Comparison of ENCODE assay signal across 9 mouse cellular contexts in the genomic region with DNA sequence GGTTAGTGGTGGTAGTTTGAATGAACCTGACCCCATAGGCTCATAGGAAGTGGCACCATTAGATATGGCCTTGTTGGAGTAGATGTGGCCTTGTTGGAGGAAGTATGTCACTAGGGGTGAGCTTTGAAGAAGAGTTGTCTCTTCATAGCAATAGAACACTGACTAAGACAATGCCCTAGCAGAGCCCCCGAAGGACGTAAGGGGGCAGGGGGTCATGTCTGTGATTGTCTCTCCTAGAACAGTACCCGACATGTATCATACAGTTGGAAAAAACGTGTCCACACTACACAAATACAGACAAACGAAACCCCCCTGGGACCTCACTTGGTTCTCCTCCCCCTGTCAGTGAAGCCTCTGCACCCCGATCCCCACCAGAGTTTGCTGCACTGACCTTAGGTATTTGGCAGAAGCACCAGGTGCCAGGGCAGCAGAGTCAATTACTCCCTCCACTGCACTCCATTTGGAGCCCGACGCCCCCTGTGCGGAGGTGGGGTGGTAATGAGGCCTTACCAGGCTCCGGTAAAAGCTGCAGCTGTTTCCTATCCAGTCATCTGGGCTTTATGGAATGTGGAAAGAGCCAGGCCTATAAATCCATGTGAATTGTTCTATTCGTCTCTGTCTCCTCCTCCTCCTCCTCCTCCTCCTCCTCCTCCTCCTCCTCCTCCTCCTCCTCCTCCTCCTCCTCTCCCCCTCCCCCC. TPM values are rescaled to one million over a fixed set of nuclear protein-coding genes. Genes with fewer than 3 reads are reported as not detected.
DNase-seq lines count a peak whose midpoint lies in the region; ATAC-seq and TF ChIP-seq lines count a peak whose summit lies in the region.
"Had no signal": no experiment of that assay in that cellular context is flagged by ENCODE, and none has a peak within 500 bp of the region (broad histone marks: within the 10 kb centered on the region; RNA-seq: fewer than 3 reads in every experiment).

No protein-coding gene starts in this region.

- H3K9ac ChIP-seq in midbrain, postnatal 0 days (replicated peaks; ENCODE audit: low read length, poor library complexity, severe bottlenecking): no peak overlapping the region
- H3K9ac ChIP-seq in embryonic facial prominence, embryonic 15.5 days: no peak overlapping the region
- no peak overlapping the region for H3K9ac ChIP-seq in limb, embryonic 11.5 days (ENCODE audit: low read length)
- 0 out of 2 replicates have a peak overlapping the region, but pooled peaks have one; percentile 26 for H3K9ac ChIP-seq in neural tube, embryonic 13.5 days
- H3K9ac ChIP-seq: lung, embryonic 15.5 days had no signal

- TF ChIP-seq CTCF in midbrain, postnatal 0 days (IDR thresholded peaks at IDR 0.05): no peak

- peaks cover 3% of the 10 kb centered on the region; the same call in 1 of the 2 replicates for H3K36me3 ChIP-seq in midbrain, embryonic 10.5 days
- no peaks in the 10 kb centered on the region for H3K36me3 ChIP-seq in midbrain, postnatal 0 days (ENCODE audit: insufficient read depth, low read length)
- H3K36me3 ChIP-seq in embryonic facial prominence, embryonic 15.5 days: no peaks in the 10 kb centered on the region
- no peaks in the 10 kb centered on the region for H3K36me3 ChIP-seq in limb, embryonic 11.5 days (ENCODE audit: control insufficient read depth, insufficient read depth, low read length)
- H3K36me3 ChIP-seq in neural tube, embryonic 13.5 days: no peaks in the 10 kb centered on the region
- H3K36me3 ChIP-seq: lung, embryonic 15.5 days had no signal

- no peak for DNase-seq in midbrain, embryonic 10.5 days (ENCODE audit: low spot score)
- DNase-seq in midbrain, postnatal 0 days (ENCODE audit: low spot score): no peak
- peak; percentile 76 for DNase-seq in limb, embryonic 11.5 days (ENCODE audit: low spot score)
- DNase-seq in thymus, postnatal 14 days: no peak
- no peak for DNase-seq in cerebellum, postnatal 14 days
- DNase-seq in layer of hippocampus, postnatal 25 days (ENCODE audit: extremely low spot score in 1 of 2, low spot score in 1 of 2): no peak

- H3K9me3 ChIP-seq in midbrain, embryonic 10.5 days (replicated peaks): peaks cover 5% of the 10 kb centered on the region
- no peaks in the 10 kb centered on the region for H3K9me3 ChIP-seq in midbrain, postnatal 0 days (ENCODE audit: low read length)
- 0 out of 2 replicates have a peak, but pooled peaks cover 3% of the 10 kb centered on the region for H3K9me3 ChIP-seq in embryonic facial prominence, embryonic 15.5 days (replicated peaks)
- 0 out of 2 replicates have a peak, but pooled peaks cover 2% of the 10 kb centered on the region for H3K9me3 ChIP-seq in limb, embryonic 11.5 days (ENCODE audit: control insufficient read depth, low read length)
- peaks cover 7% of the 10 kb centered on the region for H3K9me3 ChIP-seq in neural tube, embryonic 13.5 days
- H3K9me3 ChIP-seq: lung, embryonic 15.5 days had no signal

- H3K27me3 ChIP-seq in midbrain, embryonic 10.5 days (ENCODE audit: low read depth, poor library complexity, severe bottlenecking): peaks cover 4% of the 10 kb centered on the region; the same call in 1 of the 2 replicates
- no peaks in the 10 kb centered on the region for H3K27me3 ChIP-seq in midbrain, postnatal 0 days (ENCODE audit: insufficient read depth, low read length)
- no peaks in the 10 kb centered on the region for H3K27me3 ChIP-seq in embryonic facial prominence, embryonic 15.5 days
- no peaks in the 10 kb centered on the region for H3K27me3 ChIP-seq in limb, embryonic 11.5 days (ENCODE audit: control insufficient read depth, insufficient read depth, low read length)
- no peaks in the 10 kb centered on the region for H3K27me3 ChIP-seq in neural tube, embryonic 13.5 days
- H3K27me3 ChIP-seq: lung, embryonic 15.5 days had no signal

- 62% methylated on average over 11 of the region's 11 CpGs for WGBS in midbrain, embryonic 10.5 days
- WGBS in midbrain, postnatal 0 days: 45% methylated on average over 11 of the region's 11 CpGs
- WGBS in embryonic facial prominence, embryonic 15.5 days: 32% methylated on average over 11 of the region's 11 CpGs
- 24% methylated on average over 11 of the region's 11 CpGs for WGBS in limb, embryonic 11.5 days
- WGBS in neural tube, embryonic 13.5 days: 21% methylated on average over 11 of the region's 11 CpGs

- peak overlapping the region; percentile 57 for H3K27ac ChIP-seq in midbrain, embryonic 10.5 days (replicated peaks)
- H3K27ac ChIP-seq in midbrain, postnatal 0 days (ENCODE audit: low read depth, low read length): no peak overlapping the region
- peak overlapping the region; percentile 48; the same call in 1 of the 2 replicates for H3K27ac ChIP-seq in embryonic facial prominence, embryonic 15.5 days (replicated peaks)
- H3K27ac ChIP-seq in limb, embryonic 11.5 days (replicated peaks; ENCODE audit: low read depth, low read length): no peak overlapping the region
- peak overlapping the region; percentile 54; the same call in 1 of the 2 replicates for H3K27ac ChIP-seq in neural tube, embryonic 13.5 days (replicated peaks)
- H3K27ac ChIP-seq: lung, embryonic 15.5 days had no signal

- no peak overlapping the region for H3K4me3 ChIP-seq in midbrain, embryonic 10.5 days
- H3K4me3 ChIP-seq in midbrain, postnatal 0 days (ENCODE audit: low read depth, low read length): no peak overlapping the region
- 0 out of 2 replicates have a peak overlapping the region, but pooled peaks have one; percentile 10 for H3K4me3 ChIP-seq in embryonic facial prominence, embryonic 15.5 days (replicated peaks)
- H3K4me3 ChIP-seq in limb, embryonic 11.5 days (ENCODE audit: low read depth, low read length): no peak overlapping the region
- no peak overlapping the region for H3K4me3 ChIP-seq in neural tube, embryonic 13.5 days
- H3K4me3 ChIP-seq: lung, embryonic 15.5 days had no signal

- no peak overlapping the region for H3K4me2 ChIP-seq in midbrain, postnatal 0 days (ENCODE audit: low read depth, low read length, poor library complexity, severe bottlenecking)
- peak overlapping the region; percentile 22; the same call in 1 of the 2 replicates for H3K4me2 ChIP-seq in embryonic facial prominence, embryonic 15.5 days (replicated peaks)
- H3K4me2 ChIP-seq in limb, embryonic 11.5 days (ENCODE audit: low read depth, severe bottlenecking): no peak overlapping the region
- H3K4me2 ChIP-seq in neural tube, embryonic 13.5 days: peak overlapping the region; percentile 27
- H3K4me2 ChIP-seq: lung, embryonic 15.5 days had no signal

- peaks cover 27% of the 10 kb centered on the region for H3K4me1 ChIP-seq in midbrain, embryonic 10.5 days
- no peaks in the 10 kb centered on the region for H3K4me1 ChIP-seq in midbrain, postnatal 0 days (ENCODE audit: insufficient read depth, low read length)
- peaks cover 23% of the 10 kb centered on the region for H3K4me1 ChIP-seq in embryonic facial prominence, embryonic 15.5 days
- H3K4me1 ChIP-seq in limb, embryonic 11.5 days (ENCODE audit: control insufficient read depth, insufficient read depth, low read length): peaks cover 18% of the 10 kb centered on the region
- H3K4me1 ChIP-seq in neural tube, embryonic 13.5 days (replicated peaks): peaks cover 22% of the 10 kb centered on the region
- H3K4me1 ChIP-seq: lung, embryonic 15.5 days had no signal

- ATAC-seq in midbrain, postnatal 0 days (ENCODE audit: low FRiP score): no peak
- ATAC-seq in embryonic facial prominence, embryonic 15.5 days (ENCODE audit: insufficient number of reproducible peaks, low FRiP score, low TSS enrichment, low read depth): peak; percentile 68
- peak; percentile 79 for ATAC-seq in limb, embryonic 11.5 days (ENCODE audit: insufficient number of reproducible peaks, low FRiP score, low TSS enrichment, low read depth)
- peak; percentile 83 for ATAC-seq in neural tube, embryonic 13.5 days (ENCODE audit: low read depth)

RNA-seq across cellular contexts. Expression of gene Srgap3, which starts 10.7 kb away (rescaled TPM):
- polyA plus RNA-seq in midbrain, embryonic 10.5 days (2016; fragmentation: Nextera tagmentation; extraction: Ambion mirVana): 30.9 and 44.7 TPM in 2 replicates
- total RNA-seq in midbrain, postnatal 0 days (2014; rRNA removed): 58.6 and 77.6 TPM in 2 replicates
- polyA plus RNA-seq in midbrain, postnatal 0 days (2015; fragmentation: Nextera tagmentation; extraction: Ambion mirVana): 20.9 and 29.8 TPM in 2 replicates
- 6.1 and 6.9 TPM in 2 replicates for polyA plus RNA-seq in embryonic facial prominence, embryonic 15.5 days (2015; fragmentation: Nextera tagmentation; extraction: Ambion mirVana)
- 4.8 and 5.3 TPM in 2 replicates for polyA plus RNA-seq in limb, embryonic 11.5 days (2014; fragmentation: Nextera tagmentation; extraction: Ambion mirVana)
- polyA plus RNA-seq in neural tube, embryonic 13.5 days (2015; fragmentation: Nextera tagmentation; extraction: Ambion mirVana): 29.2 and 30.8 TPM in 2 replicates
- 100 to 1,000 TPM; 241 to 270 TPM for total RNA-seq in layer of hippocampus, postnatal 25 days (2021)

Comparison
In these comparisons a context has a peak if more than half of its experiments do, and no peak if none do; other contexts are left out.
1. H3K27ac ChIP-seq: peak in midbrain, embryonic 10.5 days (single experiment), embryonic facial prominence, embryonic 15.5 days (single experiment) and neural tube, embryonic 13.5 days (single experiment); none in midbrain, postnatal 0 days (single experiment) and limb, embryonic 11.5 days (single experiment).
2. H3K4me2 ChIP-seq: peak in embryonic facial prominence, embryonic 15.5 days (single experiment) and neural tube, embryonic 13.5 days (single experiment); none in midbrain, postnatal 0 days (single experiment) and limb, embryonic 11.5 days (single experiment).